Mouse (Mus musculus) spleen, adult 12 weeks (tissue): ENCODE results near the gene Gm4724.
"Not testable (repeated sequence)": the region's sequence is repeated elsewhere in the genome, so short reads cannot be mapped to it uniquely, and the experiment has no call there.

ENCODE experiments used
- DNase-seq: peaks from one replicate; pipeline ENCODE4 v3.0.0; 2022; ENCODE audit warnings: low spot score

Gm4724 gene

GRCm38 (mm10) chr2:175435707-175436106 lies at the start of gene Gm4724:
Gene Gm4724, minus strand, starts transcription at chr2:175435807.
- DNase-seq: not testable (repeated sequence)

- DNase-seq: not testable (repeated sequence)
Measured at GRCm38 (mm10) chr2:175469685-175470084, 34.1 kb upstream of the Gm4724 start, which contains the start of gene Zfp965. Gene Zfp965, plus strand, starts transcription at chr2:175469985.
